Mouse (Mus musculus): ENCODE measurements around the gene Klhl18. TPM values are rescaled to one million over a fixed set of nuclear protein-coding genes. Genes with fewer than 3 reads are reported as not detected.
"Not testable (repeated sequence)": the region's sequence is repeated elsewhere in the genome, so short reads cannot be mapped to it uniquely, and the experiment has no call there.

Gene Klhl18
- polyA plus RNA-seq, 1 experiment from 2014 or later: 27.4 TPM

DNA sequence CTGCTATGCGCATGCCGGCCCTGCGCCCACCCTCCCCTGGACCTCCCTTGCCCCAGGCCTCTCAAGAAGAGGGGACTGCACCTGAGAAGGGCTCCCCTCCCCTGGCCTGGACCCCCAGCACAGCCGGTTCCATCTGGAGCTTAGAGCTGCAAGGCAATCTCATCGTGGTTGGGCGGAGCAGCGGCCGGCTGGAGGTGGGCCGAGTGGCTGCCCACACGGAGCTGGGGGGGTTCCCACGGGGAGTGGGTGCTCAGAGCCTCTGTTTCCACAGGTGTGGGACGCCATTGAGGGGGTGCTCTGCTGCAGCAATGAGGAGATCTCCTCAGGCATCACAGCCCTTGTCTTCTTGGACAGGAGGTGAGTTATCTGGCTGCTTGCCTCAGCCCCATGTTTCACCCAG lies 95.2 kb downstream of the Klhl18 start:
- Histone ChIP-seq H3K36me3 (peaks cover 71% of the 10 kb centered on the region), H3K27me3 (no peaks in the 10 kb centered on the region), H3K4me1 (replicated peaks) (no peaks in the 10 kb centered on the region), H3K27ac (replicated peaks) (no peak overlapping the region), H3K4me2 (no peak overlapping the region), H3K4me3 (no peak overlapping the region), H3K9me3 (no peaks in the 10 kb centered on the region), H3K9ac (no peak overlapping the region)
- WGBS: 86% methylated on average over 12 of the region's 12 CpGs
- ATAC-seq (ENCODE audit: low FRiP score, low read depth): no peak

DNA sequence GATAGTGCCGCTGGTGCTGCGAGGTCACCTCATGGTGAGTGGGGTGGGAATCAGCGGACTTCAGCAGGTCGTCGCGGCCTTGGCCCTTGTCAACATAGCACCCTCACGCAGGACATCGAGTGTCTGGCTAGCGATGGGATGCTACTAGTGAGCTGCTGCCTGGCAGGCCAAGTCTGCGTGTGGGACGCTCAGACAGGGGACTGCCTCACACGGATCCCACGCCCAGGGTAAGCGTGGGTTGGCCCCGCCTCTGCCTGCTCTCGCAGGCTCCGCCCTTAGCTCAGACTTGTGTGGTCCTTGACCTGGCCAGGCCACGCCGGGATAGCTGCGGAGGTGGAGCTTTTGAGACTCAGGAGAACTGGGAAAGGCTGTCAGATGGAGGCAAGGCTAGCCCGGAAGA lies 95.8 kb downstream of the Klhl18 start:
- no peak overlapping the region for H3K9ac ChIP-seq
- 45% methylated on average over 21 of the region's 21 CpGs for WGBS
- no peak overlapping the region for H3K4me2 ChIP-seq
- H3K27ac ChIP-seq (replicated peaks): no peak overlapping the region
- no peaks in the 10 kb centered on the region for H3K27me3 ChIP-seq
- H3K9me3 ChIP-seq: no peaks in the 10 kb centered on the region
- no peak; the same call in 1 of the 2 replicates for ATAC-seq (ENCODE audit: low FRiP score, low read depth)
- H3K36me3 ChIP-seq: peaks cover 71% of the 10 kb centered on the region
- no peaks in the 10 kb centered on the region for H3K4me1 ChIP-seq (replicated peaks)
- no peak overlapping the region for H3K4me3 ChIP-seq

DNA sequence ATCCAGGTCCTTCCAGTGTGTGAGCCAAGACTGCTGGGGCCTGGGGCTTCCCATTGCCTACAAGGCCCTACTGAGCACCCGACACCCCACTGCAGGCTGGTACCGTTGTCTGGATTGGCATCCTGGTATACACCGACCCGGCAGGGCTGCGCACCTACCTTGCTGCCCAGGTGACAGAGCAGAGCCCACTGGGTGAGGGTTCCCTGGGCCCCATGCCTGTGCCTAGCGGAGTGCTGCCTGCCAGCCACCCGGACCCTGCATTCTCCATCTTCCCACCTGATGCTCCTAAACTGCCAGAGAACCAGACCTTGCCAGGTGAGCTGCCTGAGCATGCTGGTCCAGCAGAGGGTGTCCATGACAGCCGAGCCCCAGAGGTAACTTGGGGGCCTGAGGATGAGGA lies 97.1 kb downstream of the Klhl18 start:
- Histone ChIP-seq H3K9ac (no peak overlapping the region), H3K27me3 (no peaks in the 10 kb centered on the region), H3K9me3 (no peaks in the 10 kb centered on the region), H3K27ac (replicated peaks) (no peak overlapping the region), H3K4me1 (replicated peaks) (no peaks in the 10 kb centered on the region), H3K4me3 (no peak overlapping the region), H3K4me2 (no peak overlapping the region), H3K36me3 (peaks cover 61% of the 10 kb centered on the region)
- ATAC-seq (ENCODE audit: low FRiP score, low read depth): no peak
- WGBS: 96% methylated on average over 8 of the region's 8 CpGs

DNA sequence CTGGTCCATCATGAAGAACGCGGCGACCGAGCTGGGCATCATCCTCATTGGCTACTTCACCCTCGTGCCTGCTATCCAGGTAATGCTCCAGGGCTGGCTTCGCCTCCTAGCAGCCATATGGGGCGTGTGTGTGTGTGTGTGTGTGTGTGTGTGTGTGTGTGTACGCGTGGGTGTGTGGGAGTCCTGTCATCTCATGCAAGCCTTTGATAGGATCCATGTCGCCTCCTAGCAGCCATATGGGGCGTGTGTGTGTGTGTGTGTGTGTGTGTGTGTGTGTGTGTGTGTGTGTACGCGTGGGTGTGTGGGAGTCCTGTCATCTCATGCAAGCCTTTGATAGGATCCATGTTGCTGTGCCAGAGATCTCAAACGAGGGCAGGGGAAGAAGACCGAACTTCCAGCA lies 98.8 kb downstream of the Klhl18 start:
- H3K9me3 ChIP-seq; H3K27ac ChIP-seq (replicated peaks); H3K27me3 ChIP-seq; H3K4me2 ChIP-seq; H3K9ac ChIP-seq; ATAC-seq (ENCODE audit: low FRiP score, low read depth); H3K4me3 ChIP-seq; H3K4me1 ChIP-seq (replicated peaks): not testable (repeated sequence)
- peaks cover 53% of the 10 kb centered on the region for H3K36me3 ChIP-seq
- WGBS: 88% methylated on average over 15 of the region's 15 CpGs

Other genes with a start within 250 kb of the Klhl18 start
- 181 and 199 TPM in 2 replicates for gene Cspg5, start 232.9 kb downstream of the Klhl18 start, polyA plus RNA-seq (2015; fragmentation: Nextera tagmentation; extraction: Ambion mirVana)
- gene Elp6, start 171.5 kb downstream of the Klhl18 start, polyA plus RNA-seq (2015; fragmentation: Nextera tagmentation; extraction: Ambion mirVana): 41.8 and 42.1 TPM in 2 replicates
- gene Scap, start 143.4 kb downstream of the Klhl18 start, polyA plus RNA-seq (2015; fragmentation: Nextera tagmentation; extraction: Ambion mirVana): 60.6 and 63.3 TPM in 2 replicates
- gene Ptpn23, start 68.5 kb downstream of the Klhl18 start, polyA plus RNA-seq (2015; fragmentation: Nextera tagmentation; extraction: Ambion mirVana): 24.0 and 24.4 TPM in 2 replicates
- gene Ngp, start 56.9 kb downstream of the Klhl18 start, polyA plus RNA-seq (2015; fragmentation: Nextera tagmentation; extraction: Ambion mirVana): 0.77 and 1.4 TPM in 2 replicates
- gene Kif9, start 264 bp upstream of the Klhl18 start, polyA plus RNA-seq (2015; fragmentation: Nextera tagmentation; extraction: Ambion mirVana): 4.7 and 6.2 TPM in 2 replicates
- 30.5 and 31.6 TPM in 2 replicates for gene Setd2, start 55.9 kb upstream of the Klhl18 start, polyA plus RNA-seq (2015; fragmentation: Nextera tagmentation; extraction: Ambion mirVana)
- 31.1 and 31.7 TPM in 2 replicates for gene Nradd, start 147.8 kb upstream of the Klhl18 start, polyA plus RNA-seq (2015; fragmentation: Nextera tagmentation; extraction: Ambion mirVana)
- gene Nbeal2, start 177.5 kb upstream of the Klhl18 start, polyA plus RNA-seq (2015; fragmentation: Nextera tagmentation; extraction: Ambion mirVana): 3.5 and 4.3 TPM in 2 replicates
- 103 and 107 TPM in 2 replicates for gene Ccdc12, start 179.8 kb upstream of the Klhl18 start, polyA plus RNA-seq (2015; fragmentation: Nextera tagmentation; extraction: Ambion mirVana)

All from hindbrain, embryonic 15.5 days (tissue).